Mouse (Mus musculus) bone marrow, adult 2 months (tissue): ENCODE results near the gene Cd151. TPM values are rescaled to one million over a fixed set of nuclear protein-coding genes. Genes with fewer than 3 reads are reported as not detected.
A peak's percentile ranks its signal among the peaks of the same experiment; 100 is the strongest.

ENCODE experiments used
- H3K27ac ChIP-seq: fragments of 200-500 bp; 2 replicates; pipeline ENCODE4 v1.5.1; 2012; ENCODE audit warnings: low read depth, mild to moderate bottlenecking, control low read depth, inconsistent platforms, low read length; ENCODE audit not compliant: control insufficient read depth, poor library complexity, insufficient read depth
- H3K4me1 ChIP-seq: fragments of 200-500 bp; 2 replicates; pipeline ENCODE4 v1.6.1; 2011; ENCODE audit warnings: low read length; ENCODE audit not compliant: control insufficient read depth, insufficient read depth
- H3K4me3 ChIP-seq: fragments of 200-500 bp; replicated peaks from 2 replicates; pipeline ENCODE3; 2011; ENCODE audit warnings: mild to moderate bottlenecking, low read depth, low read length, control low read depth; ENCODE audit not compliant: control insufficient read depth
- CTCF ChIP-seq: fragments of 200-500 bp; IDR thresholded peaks from 2 replicates; pipeline ENCODE4 v1.5.1; 2011; ENCODE audit warnings: low read length, control low read depth; ENCODE audit not compliant: control insufficient read depth, insufficient read depth
- POLR2A ChIP-seq: fragments of 200-500 bp; IDR thresholded peaks from 2 replicates; pipeline ENCODE4 v1.6.1; 2011; ENCODE audit warnings: low read depth, mild to moderate bottlenecking, control low read depth, low read length, borderline replicate concordance; ENCODE audit not compliant: control insufficient read depth
- WGBS: fragments of 180-500 bp; shearing (Covaris S2); methylation state at CpG from one replicate; pipeline ENCODE4 v1.1.7; 2018; 5-methylcytosine and 5-hydroxymethylcytosine counted together
- polyA plus RNA-seq: library from polyadenylated mRNA; stranded (reverse); fragments of >200 nt; gene quantifications from 2 replicates; pipeline ENCODE4 v1.2.4, GENCODE M21; 2011; ENCODE audit warnings: low replicate concordance; ENCODE audit not compliant: missing spikeins, insufficient read depth, insufficient read length

The Cd151 gene
- polyA plus RNA-seq, result 22.5 and 34.2 TPM in 2 replicates

GRCm38 (mm10) chr7:141467230-141468030 lies at the start of gene Cd151:
TSS of gene Cd151 (plus strand) at chr7:141467392.
- TF ChIP-seq CTCF, result no peak; the same call in 1 of the 2 replicates
- TF ChIP-seq POLR2A, result peak; percentile 71
- 1% methylated on average over 52 of the region's 52 CpGs for WGBS
- Histone ChIP-seq H3K4me1 (peaks cover 9% of the 10 kb centered on the region), H3K27ac (peak within 1 kb of the TSS; percentile 81), H3K4me3 (peak within 1 kb of the TSS; percentile 100)

GRCm38 (mm10) chr7:141417731-141418681 lies 49.2 kb upstream of the Cd151 start:
- 76% methylated on average over 8 of the region's 8 CpGs for WGBS
- Histone ChIP-seq H3K27ac (no peak overlapping the region), H3K4me3 (no peak overlapping the region), H3K4me1 (no peaks in the 10 kb centered on the region)
- TF ChIP-seq CTCF (no peak), POLR2A (no peak)

- Histone ChIP-seq H3K4me3 (no peak overlapping the region), H3K27ac (no peak overlapping the region), H3K4me1 (no peaks in the 10 kb centered on the region)
- no peak for TF ChIP-seq CTCF
- TF ChIP-seq POLR2A, result no peak
- WGBS, result 29% methylated on average over 7 of the region's 7 CpGs
Observed at GRCm38 (mm10) chr7:141418970-141419369, 48.2 kb upstream of the Cd151 start.

GRCm38 (mm10) chr7:141420030-141420702 lies 47.0 kb upstream of the Cd151 start:
- Histone ChIP-seq H3K4me1 (no peaks in the 10 kb centered on the region), H3K27ac (no peak overlapping the region), H3K4me3 (no peak overlapping the region)
- TF ChIP-seq CTCF (no peak), POLR2A (no peak)
- WGBS, result 77% methylated on average over 9 of the region's 9 CpGs

- no peak overlapping the region for H3K4me3 ChIP-seq
- H3K27ac ChIP-seq, result no peak overlapping the region
- H3K4me1 ChIP-seq, result no peaks in the 10 kb centered on the region
- WGBS, result 67% methylated on average over 4 of the region's 4 CpGs
- TF ChIP-seq POLR2A (no peak), CTCF (no peak)
Observed at GRCm38 (mm10) chr7:141423811-141424210, 43.4 kb upstream of the Cd151 start.

- Histone ChIP-seq H3K4me3 (no peak overlapping the region), H3K27ac (no peak overlapping the region), H3K4me1 (no peaks in the 10 kb centered on the region; the same call in 1 of the 2 replicates)
- WGBS, result 80% methylated on average over 12 of the region's 12 CpGs
- no peak for TF ChIP-seq CTCF
- TF ChIP-seq POLR2A, result no peak
Observed at GRCm38 (mm10) chr7:141426948-141427730, 40.1 kb upstream of the Cd151 start.

GRCm38 (mm10) chr7:141428701-141429100 lies 38.5 kb upstream of the Cd151 start:
- Histone ChIP-seq H3K27ac (no peak overlapping the region), H3K4me1 (no peaks in the 10 kb centered on the region; the same call in 1 of the 2 replicates)
- WGBS, result 78% methylated on average over 5 of the region's 5 CpGs

More at GRCm38 (mm10) chr7:141428701-141429100, 38.5 kb upstream of the Cd151 start:
- no peak for TF ChIP-seq POLR2A
- no peak for TF ChIP-seq CTCF
- H3K4me3 ChIP-seq, result no peak overlapping the region
